Mouse (Mus musculus) intestine, postnatal 0 days (tissue): ENCODE results near the gene Nat8f2. TPM values are rescaled to one million over a fixed set of nuclear protein-coding genes. Genes with fewer than 3 reads are reported as not detected.
"Not testable (repeated sequence)": the region's sequence is repeated elsewhere in the genome, so short reads cannot be mapped to it uniquely, and the experiment has no call there.

Source experiments
- ATAC-seq: fragments of 200-750 bp; cut with Nextera tagmentation; 2 replicates; pipeline ENCODE4 v1.8.0; 2017; ENCODE audit warnings: mild to moderate bottlenecking, moderate TSS enrichment, moderate library complexity
- H3K27ac ChIP-seq: fragments of 300-500 bp; sonication (generic); 2 replicates; pipeline ENCODE4 v1.5.1; 2014; ENCODE audit warnings: mild to moderate bottlenecking, low read depth, low read length, moderate library complexity
- H3K27me3 ChIP-seq: fragments of 300-500 bp; sonication (generic); replicated peaks from 2 replicates; pipeline ENCODE4 v1.6.1; 2014; ENCODE audit warnings: low read length, mixed read lengths; ENCODE audit not compliant: control insufficient read depth, insufficient read depth
- H3K36me3 ChIP-seq: fragments of 300-500 bp; sonication (generic); 2 replicates; pipeline ENCODE4 v1.6.1; 2014; ENCODE audit warnings: mild to moderate bottlenecking, moderate library complexity; ENCODE audit not compliant: control insufficient read depth, insufficient read depth
- H3K4me1 ChIP-seq: fragments of 300-500 bp; sonication (generic); replicated peaks from 2 replicates; pipeline ENCODE4 v1.6.1; 2014; ENCODE audit warnings: antibody characterized with exemption, low read length, mixed read lengths; ENCODE audit not compliant: control insufficient read depth, insufficient read depth
- H3K4me2 ChIP-seq: fragments of 300-500 bp; sonication (generic); replicated peaks from 2 replicates; pipeline ENCODE4 v1.6.1; 2014; ENCODE audit warnings: low read depth, mild to moderate bottlenecking, moderate library complexity
- H3K4me3 ChIP-seq: fragments of 300-500 bp; sonication (generic); 2 replicates; pipeline ENCODE4 v1.5.1; 2014; ENCODE audit warnings: low read depth, low read length
- H3K9ac ChIP-seq: fragments of 300-500 bp; sonication (generic); 2 replicates; pipeline ENCODE4 v1.6.1; 2014; ENCODE audit warnings: mild to moderate bottlenecking, low read depth, low read length
- H3K9me3 ChIP-seq: fragments of 300-500 bp; sonication (generic); 2 replicates; pipeline ENCODE4 v1.6.1; 2016; ENCODE audit warnings: mixed run types; ENCODE audit not compliant: control insufficient read depth
- CTCF ChIP-seq: sonication (generic); IDR thresholded peaks from 2 replicates; pipeline ENCODE4 v1.5.1; 2016; ENCODE audit warnings: low read depth, mild to moderate bottlenecking, control low read depth, antibody characterized with exemption, moderate library complexity
- WGBS: fragments of 180-500 bp; shearing (Covaris S2); extraction: QIAGEN DNeasy Blood & Tissue Kit; methylation state at CpG from one replicate; pipeline ENCODE4 v1.1.7; 2014; 5-methylcytosine and 5-hydroxymethylcytosine counted together
- polyA plus RNA-seq: library from polyadenylated mRNA; unstranded; fragments of >200 nt; fragmentation: Nextera tagmentation; extraction: Ambion mirVana; gene quantifications from 2 replicates; pipeline ENCODE4 v1.2.1, GENCODE M21; 2015

Nat8f2 gene
- 0.16 and 0.38 TPM in 2 replicates for polyA plus RNA-seq

- H3K4me2 ChIP-seq, result 0 out of 2 replicates have a peak within 1 kb of the TSS, but pooled peaks have one; percentile 21
- H3K27ac ChIP-seq, H3K9ac ChIP-seq, H3K4me3 ChIP-seq, H3K27me3 ChIP-seq, H3K4me1 ChIP-seq, ATAC-seq, H3K36me3 ChIP-seq, H3K9me3 ChIP-seq: not testable (repeated sequence)
- 48% methylated on average over 5 of the region's 5 CpGs for WGBS
Observed at GRCm38 (mm10) chr6:85869006-85869405, at the start of gene Nat8f2. TSS of gene Nat8f2 (minus strand) at chr6:85869158.

- H3K9ac ChIP-seq, ATAC-seq, H3K9me3 ChIP-seq, H3K4me3 ChIP-seq, H3K4me1 ChIP-seq, H3K27ac ChIP-seq, H3K4me2 ChIP-seq, H3K27me3 ChIP-seq: not testable (repeated sequence)
- WGBS, result 92% methylated on average over 3 of the region's 3 CpGs
- peaks cover 17% of the 10 kb centered on the region for H3K36me3 ChIP-seq
Observed at GRCm38 (mm10) chr6:85918341-85918740, 49.4 kb upstream of the Nat8f2 start.

GRCm38 (mm10) chr6:85916596-85916995, 47.6 kb upstream of the Nat8f2 start:
- Histone ChIP-seq H3K9me3 (no peaks in the 10 kb centered on the region), H3K4me1 (0 out of 2 replicates have a peak, but pooled peaks cover 2% of the 10 kb centered on the region), H3K27me3 (no peaks in the 10 kb centered on the region), H3K4me3 (peak overlapping the region; percentile 65), H3K27ac (peak overlapping the region; percentile 89), H3K36me3 (peaks cover 9% of the 10 kb centered on the region; the same call in 1 of the 2 replicates), H3K9ac (peak overlapping the region; percentile 58; the same call in 1 of the 2 replicates), H3K4me2 (peak overlapping the region; percentile 74)
- 55% methylated on average over 6 of the region's 6 CpGs for WGBS
- TF ChIP-seq CTCF, result no peak
- no peak for ATAC-seq

DNA sequence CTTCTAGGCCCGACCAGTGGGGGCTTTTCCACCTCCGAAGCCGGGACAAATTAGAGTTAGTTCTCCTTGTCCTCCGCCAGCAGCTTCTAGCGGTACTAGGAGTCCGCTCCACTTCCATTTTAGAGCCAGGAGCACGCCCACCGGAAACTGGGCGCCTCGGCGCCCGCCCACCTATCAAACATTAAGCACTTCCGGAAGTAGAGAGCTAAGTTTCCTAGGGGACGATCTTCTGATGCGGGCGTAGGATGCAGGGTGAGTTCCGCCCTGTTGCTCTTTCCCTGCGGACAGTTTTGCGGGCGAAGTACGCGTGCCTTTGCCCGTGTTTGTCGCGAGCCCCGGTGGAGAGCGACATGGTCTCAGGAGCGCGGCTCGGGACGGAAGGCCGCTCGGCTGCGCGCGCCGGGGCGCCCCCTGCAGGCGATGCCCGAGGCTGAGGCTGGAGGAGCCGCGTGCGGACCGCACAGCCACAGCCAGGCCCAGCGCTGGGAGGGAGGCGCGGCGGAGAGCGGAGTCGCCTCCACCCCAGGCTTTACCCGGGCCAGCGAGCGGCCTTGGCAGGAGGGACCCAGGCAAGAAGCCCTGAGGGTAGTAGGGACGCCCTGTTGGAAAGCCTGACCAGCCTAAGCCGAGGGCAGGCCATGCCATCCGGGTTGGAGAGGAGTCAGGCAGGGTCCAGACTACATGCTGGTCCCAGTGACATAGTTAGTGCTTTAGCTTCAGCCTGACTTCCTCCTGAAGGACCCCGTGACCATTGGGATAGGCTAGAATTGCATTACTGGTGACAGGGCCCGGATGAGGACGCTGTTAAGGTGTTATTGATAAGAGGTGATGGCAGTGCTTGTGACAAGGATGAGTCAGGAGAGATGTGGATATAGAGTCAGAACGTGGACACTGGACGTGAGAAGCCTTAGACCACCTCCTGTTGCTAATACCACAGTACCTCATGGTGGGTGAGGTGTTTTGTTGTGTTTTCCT, 46.9 kb upstream of the Nat8f2 start, which contains the start of gene Nat8f1:
TSS of gene Nat8f1 (minus strand) at position 149 of the 975 bp plus-strand sequence.
- not testable (repeated sequence) for H3K9me3 ChIP-seq, H3K36me3 ChIP-seq, H3K4me1 ChIP-seq, H3K27me3 ChIP-seq
- WGBS, result under 1% methylated on average over 59 of the region's 61 CpGs
- Histone ChIP-seq H3K27ac (peak within 1 kb of the TSS; percentile 89), H3K9ac (peak within 1 kb of the TSS; percentile 58), H3K4me3 (peak within 1 kb of the TSS; percentile 65), H3K4me2 (peak within 1 kb of the TSS; percentile 74)
- peak; percentile 95 for ATAC-seq
- peak; percentile 83 for TF ChIP-seq CTCF

GRCm38 (mm10) chr6:85915141-85915538, 46.2 kb upstream of the Nat8f2 start:
- WGBS, result 3% methylated on average over 11 of the region's 11 CpGs
- ATAC-seq, result no peak
- peak overlapping the region; percentile 58 for H3K9ac ChIP-seq
- no peaks in the 10 kb centered on the region for H3K27me3 ChIP-seq
- H3K4me3 ChIP-seq, result peak overlapping the region; percentile 65
- no peaks in the 10 kb centered on the region for H3K36me3 ChIP-seq
- H3K4me2 ChIP-seq, result peak overlapping the region; percentile 74
- H3K9me3 ChIP-seq, result no peaks in the 10 kb centered on the region
- H3K4me1 ChIP-seq, result 0 out of 2 replicates have a peak, but pooled peaks cover 2% of the 10 kb centered on the region
- no peak for TF ChIP-seq CTCF
- H3K27ac ChIP-seq, result peak overlapping the region; percentile 89

DNA sequence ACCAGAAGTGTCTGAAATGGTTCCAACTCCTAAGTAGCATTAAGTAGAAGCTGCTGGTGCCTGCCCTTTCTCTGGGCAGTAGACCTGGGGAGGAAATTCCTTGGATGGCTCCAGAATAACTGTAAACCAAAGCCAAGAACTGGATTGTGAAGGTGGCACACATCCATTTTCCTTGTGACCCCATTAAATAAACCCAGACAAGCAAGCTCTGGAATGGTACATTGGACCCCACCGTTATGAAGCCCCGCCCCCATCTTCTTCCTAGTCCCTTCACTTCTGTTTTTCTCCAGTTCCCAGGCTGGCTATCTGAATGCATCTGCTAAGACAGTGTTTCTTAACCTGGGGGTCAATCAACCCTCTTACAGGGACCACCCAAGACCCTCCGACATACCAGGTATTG, 42.6 kb upstream of the Nat8f2 start, which contains the start of gene Tprkb:
TSS of gene Tprkb (plus strand) at position 279 of the 400 bp plus-strand sequence.
- no peaks in the 10 kb centered on the region for H3K36me3 ChIP-seq
- no peak within 1 kb of the TSS for H3K27ac ChIP-seq
- H3K9ac ChIP-seq, result no peak within 1 kb of the TSS
- ATAC-seq, result no peak
- H3K27me3 ChIP-seq, result no peaks in the 10 kb centered on the region
- TF ChIP-seq CTCF, result no peak
- H3K4me1 ChIP-seq, result 0 out of 2 replicates have a peak, but pooled peaks cover 2% of the 10 kb centered on the region
- 72% methylated on average over 3 of the region's 3 CpGs for WGBS
- no peak within 1 kb of the TSS for H3K4me3 ChIP-seq
- no peak within 1 kb of the TSS for H3K4me2 ChIP-seq
- H3K9me3 ChIP-seq, result no peaks in the 10 kb centered on the region
